Mouse (Mus musculus) heart, postnatal 25 days (tissue): ENCODE results near the gene Entr1. TPM values are rescaled to one million over a fixed set of nuclear protein-coding genes. Genes with fewer than 3 reads are reported as not detected.

Experiments
- DNase-seq: peaks from one replicate; pipeline ENCODE4 v3.0.0; 2022; ENCODE audit warnings: low spot score
- intact Hi-C: fragments of 180-260 bp; cut with DNase I; formaldehyde crosslinking; loops from one replicate; pipeline ENCODE4 v1.15.1; 2025
- total RNA-seq, 2 experiments: library from RNA; stranded (reverse); gene quantifications; 2 replicates each; pipeline ENCODE4 v1.2.3; 2021

The Entr1 gene
- 10 to 100 TPM; 49.1 to 50.1 TPM for total RNA-seq

GRCm38 (mm10) chr2:26389154-26389690, at the start of gene Entr1, which contains the start of gene Pmpca:
Entr1 (minus strand) TSS chr2:26389316.
Pmpca (plus strand) TSS chr2:26389339.
- intact Hi-C loops: loop anchor here (1.0 kb wide), 1 partner anchor 37 kb away; the partner anchor contains the start of gene Dnlz
- DNase-seq: peak; percentile 72

GRCm38 (mm10) chr2:26438373-26438772, 49.3 kb upstream of the Entr1 start:
- intact Hi-C loops: no loop called here

GRCm38 (mm10) chr2:26437221-26437620, 48.1 kb upstream of the Entr1 start:
- intact Hi-C loops: no loop called here
- no peak for DNase-seq

More at GRCm38 (mm10) chr2:26438373-26438772, 49.3 kb upstream of the Entr1 start:
- no peak for DNase-seq

- DNase-seq: no peak
- intact Hi-C loops: no loop called here
These were observed 45.9 kb upstream of the Entr1 start for GRCm38 (mm10) chr2:26434791-26435572.

GRCm38 (mm10) chr2:26429851-26430250, 40.7 kb upstream of the Entr1 start:
- intact Hi-C loops: no loop called here
- DNase-seq: no peak

GRCm38 (mm10) chr2:26424541-26424940, 35.4 kb upstream of the Entr1 start:
- no peak for DNase-seq
- intact Hi-C loops: no loop called here

GRCm38 (mm10) chr2:26423086-26423485, 34.0 kb upstream of the Entr1 start:
- DNase-seq: no peak
- intact Hi-C loops: no loop called here

GRCm38 (mm10) chr2:26421969-26422368, 32.9 kb upstream of the Entr1 start:
- intact Hi-C loops: no loop called here

GRCm38 (mm10) chr2:26418120-26418519, 29.0 kb upstream of the Entr1 start:
- intact Hi-C loops: no loop called here
- DNase-seq: no peak

More at GRCm38 (mm10) chr2:26421969-26422368, 32.9 kb upstream of the Entr1 start:
- DNase-seq: no peak

GRCm38 (mm10) chr2:26417066-26417465, 27.9 kb upstream of the Entr1 start:
- no peak for DNase-seq

GRCm38 (mm10) chr2:26410931-26411411, 21.9 kb upstream of the Entr1 start:
- DNase-seq: no peak

More at GRCm38 (mm10) chr2:26417066-26417465, 27.9 kb upstream of the Entr1 start:
- intact Hi-C loops: no loop called here

GRCm38 (mm10) chr2:26410091-26410490, 21.0 kb upstream of the Entr1 start:
- intact Hi-C loops: loop anchor here (5.0 kb wide), 1 partner anchor 108 kb away; no protein-coding TSS in a partner anchor
- no peak for DNase-seq

More at GRCm38 (mm10) chr2:26410931-26411411, 21.9 kb upstream of the Entr1 start:
- intact Hi-C loops: loop anchor here (5.0 kb wide), 1 partner anchor 109 kb away; no protein-coding TSS in a partner anchor

- DNase-seq: no peak
- intact Hi-C loops: loop anchor here (5.0 kb wide), 1 partner anchor 82 kb away; no protein-coding TSS in a partner anchor
These were observed 20.2 kb upstream of the Entr1 start for GRCm38 (mm10) chr2:26409362-26409761.

- peak; percentile 90 for DNase-seq
- intact Hi-C loops: loop anchor here (5.0 kb wide), 1 partner anchor 81 kb away; no protein-coding TSS in a partner anchor
These were observed 19.6 kb upstream of the Entr1 start, which contains the start of gene Inpp5e for GRCm38 (mm10) chr2:26408515-26409356. Inpp5e (minus strand) TSS chr2:26409203.

- DNase-seq: no peak
- intact Hi-C loops: no loop called here
These were observed 14.2 kb upstream of the Entr1 start for GRCm38 (mm10) chr2:26403306-26403705.

- intact Hi-C loops: no loop called here
- no peak for DNase-seq
These were observed 13.1 kb upstream of the Entr1 start for GRCm38 (mm10) chr2:26402265-26402664.

- DNase-seq: no peak
- intact Hi-C loops: no loop called here
These were observed 11.9 kb upstream of the Entr1 start for GRCm38 (mm10) chr2:26401023-26401422.

- intact Hi-C loops: no loop called here
- no peak for DNase-seq
These were observed 11.2 kb upstream of the Entr1 start for GRCm38 (mm10) chr2:26400296-26400695.

- peak; percentile 31 for DNase-seq
- intact Hi-C loops: no loop called here
These were observed 10.5 kb upstream of the Entr1 start for GRCm38 (mm10) chr2:26399647-26400046.

- DNase-seq: no peak
- intact Hi-C loops: no loop called here
These were observed 9.9 kb upstream of the Entr1 start for GRCm38 (mm10) chr2:26398978-26399377.
